Mouse (Mus musculus) liver, embryonic 13.5 days (tissue): ENCODE results near the gene Pon3. TPM values are rescaled to one million over a fixed set of nuclear protein-coding genes. Genes with fewer than 3 reads are reported as not detected.
"Not testable (repeated sequence)": the region's sequence is repeated elsewhere in the genome, so short reads cannot be mapped to it uniquely, and the experiment has no call there.

ENCODE experiments used
- ATAC-seq: fragments of 200-750 bp; cut with Nextera tagmentation; 2 replicates; pipeline ENCODE4 v1.8.0; 2017; ENCODE audit warnings: low read depth, mild to moderate bottlenecking, moderate number of reproducible peaks, moderate library complexity
- DNase-seq: peaks from one replicate; pipeline ENCODE4 v3.0.0; 2022
- H3K27ac ChIP-seq: fragments of 300-500 bp; sonication (generic); 2 replicates; pipeline ENCODE4 v1.5.1; 2015; ENCODE audit warnings: moderate library complexity, mild to moderate bottlenecking, inconsistent platforms
- H3K27me3 ChIP-seq: fragments of 300-500 bp; sonication (generic); 2 replicates; pipeline ENCODE4 v1.6.1; 2015; ENCODE audit warnings: mild to moderate bottlenecking, inconsistent platforms
- H3K36me3 ChIP-seq: fragments of 300-500 bp; sonication (generic); 2 replicates; pipeline ENCODE4 v1.6.1; 2015; ENCODE audit warnings: mild to moderate bottlenecking, inconsistent platforms
- H3K4me1 ChIP-seq: fragments of 300-500 bp; sonication (generic); replicated peaks from 2 replicates; pipeline ENCODE4 v1.6.1; 2015; ENCODE audit warnings: inconsistent platforms
- H3K4me2 ChIP-seq: fragments of 300-500 bp; sonication (generic); 2 replicates; pipeline ENCODE4 v1.6.1; 2015; ENCODE audit warnings: inconsistent platforms, mild to moderate bottlenecking, moderate library complexity
- H3K4me3 ChIP-seq: fragments of 300-500 bp; sonication (generic); replicated peaks from 2 replicates; pipeline ENCODE4 v1.5.1; 2015; ENCODE audit warnings: mild to moderate bottlenecking, inconsistent platforms
- H3K9ac ChIP-seq: fragments of 300-500 bp; sonication (generic); 2 replicates; pipeline ENCODE4 v1.6.1; 2015; ENCODE audit warnings: mild to moderate bottlenecking, inconsistent platforms
- H3K9me3 ChIP-seq: fragments of 300-500 bp; sonication (generic); replicated peaks from 2 replicates; pipeline ENCODE4 v1.6.1; 2016; ENCODE audit warnings: inconsistent platforms
- WGBS: fragments of 180-500 bp; shearing (Covaris S2); methylation state at CpG from one replicate; pipeline ENCODE4 v1.1.7; 2015; ENCODE audit not compliant: insufficient replicate concordance; 5-methylcytosine and 5-hydroxymethylcytosine counted together
- polyA plus RNA-seq: library from polyadenylated mRNA; unstranded; fragments of >200 nt; fragmentation: Nextera tagmentation; extraction: Ambion mirVana; gene quantifications from 2 replicates; pipeline ENCODE4 v1.2.1, GENCODE M21; 2015

Pon3 gene
- polyA plus RNA-seq, 1 experiment from 2014 or later: 15.7 TPM

GRCm38 (mm10) chr6:5254869-5255268, 1.2 kb downstream of the Pon3 start:
- H3K4me1 ChIP-seq: peaks cover 27% of the 10 kb centered on the region
- WGBS: 86% methylated on average over 2 of the region's 2 CpGs
- ATAC-seq (no peak), DNase-seq (no peak)
- H3K27me3 ChIP-seq: no peaks in the 10 kb centered on the region
- H3K36me3 ChIP-seq: 0 out of 2 replicates have a peak, but pooled peaks cover 3% of the 10 kb centered on the region
- peak overlapping the region; percentile 68 for H3K4me3 ChIP-seq
- H3K9me3 ChIP-seq: no peaks in the 10 kb centered on the region
- no peak overlapping the region for H3K9ac ChIP-seq
- no peak overlapping the region for H3K27ac ChIP-seq
- H3K4me2 ChIP-seq: peak overlapping the region; percentile 84

GRCm38 (mm10) chr6:5245926-5246325, 10.2 kb downstream of the Pon3 start:
- no peak for ATAC-seq
- 79% methylated on average over 6 of the region's 6 CpGs for WGBS
- H3K9ac ChIP-seq: no peak overlapping the region
- DNase-seq: no peak
- no peak overlapping the region for H3K4me3 ChIP-seq
- H3K27me3 ChIP-seq: no peaks in the 10 kb centered on the region
- no peak overlapping the region for H3K27ac ChIP-seq
- no peaks in the 10 kb centered on the region for H3K9me3 ChIP-seq
- H3K4me1 ChIP-seq: no peaks in the 10 kb centered on the region
- H3K4me2 ChIP-seq: no peak overlapping the region
- peaks cover 10% of the 10 kb centered on the region; the same call in 1 of the 2 replicates for H3K36me3 ChIP-seq

- Histone ChIP-seq H3K27me3 (no peaks in the 10 kb centered on the region), H3K27ac (no peak overlapping the region), H3K4me3 (no peak overlapping the region), H3K9me3 (no peaks in the 10 kb centered on the region), H3K9ac (no peak overlapping the region), H3K4me1 (peaks cover 21% of the 10 kb centered on the region), H3K36me3 (peaks cover 3% of the 10 kb centered on the region), H3K4me2 (no peak overlapping the region)
- WGBS: 91% methylated on average over 3 of the region's 3 CpGs
- no peak for ATAC-seq
- no peak for DNase-seq
These were observed 17.3 kb downstream of the Pon3 start for GRCm38 (mm10) chr6:5238799-5239198.

- ATAC-seq (no peak), DNase-seq (no peak)
- Histone ChIP-seq H3K27me3 (no peaks in the 10 kb centered on the region), H3K9ac (no peak overlapping the region), H3K4me1 (peaks cover 21% of the 10 kb centered on the region), H3K4me2 (no peak overlapping the region), H3K9me3 (no peaks in the 10 kb centered on the region), H3K36me3 (peaks cover 3% of the 10 kb centered on the region; the same call in 1 of the 2 replicates), H3K27ac (peak overlapping the region; percentile 62), H3K4me3 (no peak overlapping the region)
- 64% methylated on average over 4 of the region's 4 CpGs for WGBS
These were observed 18.6 kb downstream of the Pon3 start for GRCm38 (mm10) chr6:5237510-5237909.

GRCm38 (mm10) chr6:5236843-5237371, 19.2 kb downstream of the Pon3 start:
- Histone ChIP-seq H3K4me1 (peaks cover 21% of the 10 kb centered on the region), H3K4me2 (0 out of 2 replicates have a peak overlapping the region, but pooled peaks have one; percentile 12), H3K27ac (peak overlapping the region; percentile 62), H3K9me3 (no peaks in the 10 kb centered on the region), H3K36me3 (peaks cover 3% of the 10 kb centered on the region; the same call in 1 of the 2 replicates), H3K4me3 (no peak overlapping the region), H3K27me3 (no peaks in the 10 kb centered on the region), H3K9ac (no peak overlapping the region)
- 60% methylated on average over 8 of the region's 8 CpGs for WGBS
- peak; percentile 4 for DNase-seq
- ATAC-seq: peak; percentile 79

GRCm38 (mm10) chr6:5234563-5234962, 21.5 kb downstream of the Pon3 start:
- no peak for DNase-seq
- no peaks in the 10 kb centered on the region for H3K27me3 ChIP-seq
- H3K9ac ChIP-seq: no peak overlapping the region
- H3K4me3 ChIP-seq: no peak overlapping the region
- H3K9me3 ChIP-seq: no peaks in the 10 kb centered on the region
- WGBS: 46% methylated on average over 3 of the region's 3 CpGs
- ATAC-seq: no peak
- peaks cover 21% of the 10 kb centered on the region for H3K4me1 ChIP-seq
- H3K4me2 ChIP-seq: no peak overlapping the region
- H3K27ac ChIP-seq: no peak overlapping the region
- H3K36me3 ChIP-seq: peaks cover 6% of the 10 kb centered on the region; the same call in 1 of the 2 replicates

GRCm38 (mm10) chr6:5233812-5234211, 22.3 kb downstream of the Pon3 start:
- Histone ChIP-seq H3K4me2 (no peak overlapping the region), H3K4me1 (peaks cover 21% of the 10 kb centered on the region), H3K27me3 (no peaks in the 10 kb centered on the region), H3K27ac (no peak overlapping the region), H3K4me3 (no peak overlapping the region), H3K36me3 (peaks cover 6% of the 10 kb centered on the region; the same call in 1 of the 2 replicates), H3K9me3 (no peaks in the 10 kb centered on the region), H3K9ac (no peak overlapping the region)
- DNase-seq (no peak), ATAC-seq (no peak)
- WGBS: 77% methylated on average over 1 of the region's 1 CpGs

- H3K4me1 ChIP-seq: peaks cover 10% of the 10 kb centered on the region
- H3K9me3 ChIP-seq: no peaks in the 10 kb centered on the region
- no peak overlapping the region for H3K4me2 ChIP-seq
- H3K27ac ChIP-seq: no peak overlapping the region
- H3K27me3 ChIP-seq: no peaks in the 10 kb centered on the region
- ATAC-seq (no peak), DNase-seq (no peak)
- H3K4me3 ChIP-seq: no peak overlapping the region
- H3K36me3 ChIP-seq: peaks cover 6% of the 10 kb centered on the region; the same call in 1 of the 2 replicates
- H3K9ac ChIP-seq: no peak overlapping the region
- 80% methylated on average over 4 of the region's 4 CpGs for WGBS
These were observed 24.1 kb downstream of the Pon3 start for GRCm38 (mm10) chr6:5232022-5232421.

GRCm38 (mm10) chr6:5230261-5230660, 25.8 kb downstream of the Pon3 start:
- H3K4me2 ChIP-seq: no peak overlapping the region
- H3K36me3 ChIP-seq: 0 out of 2 replicates have a peak, but pooled peaks cover 4% of the 10 kb centered on the region
- no peak overlapping the region for H3K9ac ChIP-seq
- H3K27ac ChIP-seq: no peak overlapping the region
- 0 out of 2 replicates have a peak, but pooled peaks cover 2% of the 10 kb centered on the region for H3K4me1 ChIP-seq
- ATAC-seq (no peak), DNase-seq (no peak)
- 82% methylated on average over 5 of the region's 5 CpGs for WGBS
- no peak overlapping the region for H3K4me3 ChIP-seq
- H3K9me3 ChIP-seq: no peaks in the 10 kb centered on the region
- no peaks in the 10 kb centered on the region for H3K27me3 ChIP-seq

GRCm38 (mm10) chr6:5223551-5223950, 32.5 kb downstream of the Pon3 start:
- H3K27me3 ChIP-seq, DNase-seq, ATAC-seq, H3K4me3 ChIP-seq, H3K27ac ChIP-seq, H3K9me3 ChIP-seq, H3K4me2 ChIP-seq, H3K9ac ChIP-seq, H3K4me1 ChIP-seq, H3K36me3 ChIP-seq: not testable (repeated sequence)
- 76% methylated on average over 2 of the region's 2 CpGs for WGBS

- Histone ChIP-seq H3K27ac (peak overlapping the region; percentile 48; the same call in 1 of the 2 replicates), H3K4me3 (no peak overlapping the region), H3K27me3 (no peaks in the 10 kb centered on the region), H3K36me3 (no peaks in the 10 kb centered on the region), H3K4me2 (no peak overlapping the region), H3K9me3 (no peaks in the 10 kb centered on the region), H3K9ac (no peak overlapping the region), H3K4me1 (peaks cover 12% of the 10 kb centered on the region)
- ATAC-seq (peak; percentile 56), DNase-seq (no peak)
- WGBS: 61% methylated on average over 3 of the region's 3 CpGs
These were observed 34.0 kb downstream of the Pon3 start for GRCm38 (mm10) chr6:5222080-5222479.

GRCm38 (mm10) chr6:5218190-5218589, 37.9 kb downstream of the Pon3 start:
- no peaks in the 10 kb centered on the region for H3K9me3 ChIP-seq
- H3K4me1 ChIP-seq: peaks cover 12% of the 10 kb centered on the region
- DNase-seq: peak; percentile 12
- no peak overlapping the region for H3K4me3 ChIP-seq
- no peak overlapping the region for H3K27ac ChIP-seq
- no peak overlapping the region for H3K4me2 ChIP-seq
- no peaks in the 10 kb centered on the region for H3K36me3 ChIP-seq
- ATAC-seq: peak; percentile 91
- 73% methylated on average over 4 of the region's 4 CpGs for WGBS
- no peak overlapping the region for H3K9ac ChIP-seq
- no peaks in the 10 kb centered on the region for H3K27me3 ChIP-seq
